In the genomic region with DNA sequence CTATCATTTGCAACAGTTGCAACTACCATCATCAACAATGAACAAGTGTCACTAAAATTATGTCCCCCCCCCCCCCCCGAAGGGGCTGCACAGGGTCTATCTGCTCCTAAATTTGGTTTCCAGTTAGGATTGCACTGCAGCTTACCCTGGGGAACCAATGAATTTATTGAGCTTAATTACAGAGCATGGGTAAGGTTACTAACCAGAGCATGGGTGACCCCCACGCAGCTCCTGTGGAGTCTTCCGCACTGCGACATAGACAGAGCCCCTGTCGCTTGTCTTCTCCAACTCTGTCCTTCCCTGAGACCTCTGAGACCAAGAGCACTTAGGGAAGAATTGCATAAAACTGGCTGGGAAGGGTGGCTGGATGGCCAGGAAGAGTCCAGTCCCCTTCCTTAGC, we compare ENCODE assay signal across 20 mouse cellular contexts. TPM values are rescaled to one million over a fixed set of nuclear protein-coding genes. Genes with fewer than 3 reads are reported as not detected.
DNase-seq lines count a peak whose midpoint lies in the region; ATAC-seq and TF ChIP-seq lines count a peak whose summit lies in the region.
"Had no signal": no experiment of that assay in that cellular context is flagged by ENCODE, and none has a peak within 500 bp of the region (broad histone marks: within the 10 kb centered on the region; RNA-seq: fewer than 3 reads in every experiment).

No protein-coding gene starts in this region.

- H3K4me2 ChIP-seq in forebrain, embryonic 11.5 days (ENCODE audit: low read depth, low read length, severe bottlenecking): no peak overlapping the region
- H3K4me2 ChIP-seq in forebrain, embryonic 15.5 days (replicated peaks): no peak overlapping the region
- H3K4me2 ChIP-seq in hindbrain, embryonic 12.5 days (replicated peaks): no peak overlapping the region
- no peak overlapping the region for H3K4me2 ChIP-seq in hindbrain, embryonic 13.5 days
- no peak overlapping the region for H3K4me2 ChIP-seq in kidney, postnatal 0 days (ENCODE audit: low read length)
- H3K4me2 ChIP-seq in forebrain, embryonic 13.5 days: no peak overlapping the region
- H3K4me2 ChIP-seq in lung, postnatal 0 days (replicated peaks; ENCODE audit: low read depth, low read length): no peak overlapping the region
- H3K4me2 ChIP-seq: embryonic facial prominence, embryonic 15.5 days; heart, embryonic 12.5 days; hindbrain, embryonic 15.5 days had no signal

- H3K9me3 ChIP-seq in forebrain, embryonic 11.5 days (ENCODE audit: control insufficient read depth, low read length): no peaks in the 10 kb centered on the region
- no peaks in the 10 kb centered on the region for H3K9me3 ChIP-seq in forebrain, embryonic 15.5 days
- H3K9me3 ChIP-seq in hindbrain, embryonic 12.5 days (replicated peaks): no peaks in the 10 kb centered on the region
- H3K9me3 ChIP-seq in hindbrain, embryonic 13.5 days: no peaks in the 10 kb centered on the region
- no peaks in the 10 kb centered on the region for H3K9me3 ChIP-seq in kidney, postnatal 0 days (replicated peaks; ENCODE audit: low read length)
- no peaks in the 10 kb centered on the region for H3K9me3 ChIP-seq in forebrain, embryonic 13.5 days (replicated peaks)
- H3K9me3 ChIP-seq in lung, postnatal 0 days (ENCODE audit: low read length): no peaks in the 10 kb centered on the region
- H3K9me3 ChIP-seq: embryonic facial prominence, embryonic 15.5 days; heart, embryonic 12.5 days; hindbrain, embryonic 15.5 days had no signal

- H3K9ac ChIP-seq in forebrain, embryonic 11.5 days (ENCODE audit: low read length): no peak overlapping the region
- H3K9ac ChIP-seq in forebrain, embryonic 15.5 days (replicated peaks): no peak overlapping the region
- no peak overlapping the region for H3K9ac ChIP-seq in hindbrain, embryonic 12.5 days
- no peak overlapping the region for H3K9ac ChIP-seq in hindbrain, embryonic 13.5 days
- no peak overlapping the region for H3K9ac ChIP-seq in kidney, postnatal 0 days (ENCODE audit: low read depth, low read length)
- no peak overlapping the region for H3K9ac ChIP-seq in forebrain, embryonic 13.5 days
- H3K9ac ChIP-seq in lung, postnatal 0 days (replicated peaks; ENCODE audit: low read depth): no peak overlapping the region
- H3K9ac ChIP-seq: embryonic facial prominence, embryonic 15.5 days; heart, embryonic 12.5 days; hindbrain, embryonic 15.5 days had no signal

- peak; percentile 47 for ATAC-seq in forebrain, embryonic 11.5 days (replicated peaks; ENCODE audit: low FRiP score)
- no peak for ATAC-seq in forebrain, embryonic 15.5 days (replicated peaks)
- peak; percentile 52; the same call in 1 of the 2 replicates for ATAC-seq in hindbrain, embryonic 12.5 days (ENCODE audit: low FRiP score)
- no peak for ATAC-seq in hindbrain, embryonic 13.5 days (ENCODE audit: low FRiP score)
- ATAC-seq in kidney, postnatal 0 days (replicated peaks; ENCODE audit: low FRiP score, low read depth): no peak
- ATAC-seq in forebrain, embryonic 13.5 days: peak; percentile 43; the same call in 1 of the 2 replicates
- ATAC-seq in lung, postnatal 0 days: no peak
- ATAC-seq: inflammation-experienced regulatory T-cells, adult 6 months had no signal

- 20% methylated on average over 5 of the region's 5 CpGs for WGBS in forebrain, embryonic 11.5 days
- 16% methylated on average over 5 of the region's 5 CpGs for WGBS in forebrain, embryonic 15.5 days
- 49% methylated on average over 5 of the region's 5 CpGs for WGBS in hindbrain, embryonic 12.5 days
- WGBS in hindbrain, embryonic 13.5 days: 39% methylated on average over 5 of the region's 5 CpGs
- 36% methylated on average over 5 of the region's 5 CpGs for WGBS in kidney, postnatal 0 days
- WGBS in forebrain, embryonic 13.5 days: 12% methylated on average over 5 of the region's 5 CpGs
- WGBS in lung, postnatal 0 days: 65% methylated on average over 5 of the region's 5 CpGs

- H3K4me3 ChIP-seq in forebrain, embryonic 11.5 days (ENCODE audit: low read depth, low read length): no peak overlapping the region
- H3K4me3 ChIP-seq in forebrain, embryonic 15.5 days: no peak overlapping the region
- H3K4me3 ChIP-seq in hindbrain, embryonic 12.5 days: no peak overlapping the region
- no peak overlapping the region for H3K4me3 ChIP-seq in hindbrain, embryonic 13.5 days
- H3K4me3 ChIP-seq in kidney, postnatal 0 days (replicated peaks; ENCODE audit: low read depth, low read length): no peak overlapping the region
- H3K4me3 ChIP-seq in forebrain, embryonic 13.5 days: no peak overlapping the region
- no peak overlapping the region for H3K4me3 ChIP-seq in lung, postnatal 0 days (ENCODE audit: low read depth, low read length)
- H3K4me3 ChIP-seq: embryonic facial prominence, embryonic 15.5 days; erythroblast, embryonic 14.5 days; gastrocnemius, adult 2 months; heart, embryonic 12.5 days; hindbrain, embryonic 15.5 days had no signal

- peak; percentile 54 for DNase-seq in forebrain, embryonic 11.5 days (ENCODE audit: low spot score)
- DNase-seq in kidney, postnatal 0 days (ENCODE audit: low spot score): peak; percentile 17
- DNase-seq in kidney, postnatal 10 days: no peak
- DNase-seq in lung, postnatal 0 days (ENCODE audit: low spot score): no peak
- DNase-seq: adrenal gland, postnatal 10 days; cerebellum, adult 11 months; cerebellum, adult 8-10 months; cerebellum, postnatal 14 days; embryo, embryonic 11 days; gastrocnemius, adult 2 months; gastrocnemius, postnatal 25 days had no signal

- no peak for TF ChIP-seq CTCF in kidney, postnatal 0 days (IDR thresholded peaks at IDR 0.05; ENCODE audit: low read depth)
- no peak for TF ChIP-seq CTCF in lung, postnatal 0 days (IDR thresholded peaks at IDR 0.05)

- H3K36me3 ChIP-seq in forebrain, embryonic 11.5 days (ENCODE audit: control insufficient read depth, insufficient read depth, low read length): no peaks in the 10 kb centered on the region
- H3K36me3 ChIP-seq in forebrain, embryonic 15.5 days: no peaks in the 10 kb centered on the region
- H3K36me3 ChIP-seq in hindbrain, embryonic 12.5 days: no peaks in the 10 kb centered on the region
- H3K36me3 ChIP-seq in hindbrain, embryonic 13.5 days: no peaks in the 10 kb centered on the region
- H3K36me3 ChIP-seq in kidney, postnatal 0 days (ENCODE audit: insufficient read depth, low read length): no peaks in the 10 kb centered on the region
- no peaks in the 10 kb centered on the region for H3K36me3 ChIP-seq in forebrain, embryonic 13.5 days (ENCODE audit: poor library complexity, severe bottlenecking)
- no peaks in the 10 kb centered on the region for H3K36me3 ChIP-seq in lung, postnatal 0 days (ENCODE audit: insufficient read depth, low read length)
- H3K36me3 ChIP-seq: embryonic facial prominence, embryonic 15.5 days; heart, embryonic 12.5 days; hindbrain, embryonic 15.5 days had no signal

- no peak for TF ChIP-seq EP300 in lung, postnatal 0 days (IDR thresholded peaks at IDR 0.05)

- no peak overlapping the region for H3K27ac ChIP-seq in forebrain, embryonic 11.5 days (ENCODE audit: low read depth, low read length)
- H3K27ac ChIP-seq in forebrain, embryonic 15.5 days (replicated peaks): no peak overlapping the region
- H3K27ac ChIP-seq in hindbrain, embryonic 12.5 days: no peak overlapping the region
- no peak overlapping the region for H3K27ac ChIP-seq in hindbrain, embryonic 13.5 days
- no peak overlapping the region for H3K27ac ChIP-seq in kidney, postnatal 0 days
- no peak overlapping the region for H3K27ac ChIP-seq in forebrain, embryonic 13.5 days
- H3K27ac ChIP-seq in lung, postnatal 0 days (ENCODE audit: low read length): no peak overlapping the region
- H3K27ac ChIP-seq: embryonic facial prominence, embryonic 15.5 days; gastrocnemius, adult 2 months; hindbrain, embryonic 15.5 days had no signal

- H3K4me1 ChIP-seq in forebrain, embryonic 11.5 days (replicated peaks; ENCODE audit: control insufficient read depth, insufficient read depth, low read length): peaks cover 2% of the 10 kb centered on the region; the same call in 1 of the 2 replicates
- H3K4me1 ChIP-seq in forebrain, embryonic 15.5 days: peaks cover 5% of the 10 kb centered on the region; the same call in 1 of the 2 replicates
- peaks cover 9% of the 10 kb centered on the region for H3K4me1 ChIP-seq in hindbrain, embryonic 12.5 days
- peaks cover 4% of the 10 kb centered on the region; the same call in 1 of the 2 replicates for H3K4me1 ChIP-seq in hindbrain, embryonic 13.5 days (replicated peaks)
- no peaks in the 10 kb centered on the region for H3K4me1 ChIP-seq in kidney, postnatal 0 days (replicated peaks; ENCODE audit: insufficient read depth, low read length)
- H3K4me1 ChIP-seq in forebrain, embryonic 13.5 days: peaks cover 14% of the 10 kb centered on the region
- H3K4me1 ChIP-seq in lung, postnatal 0 days (ENCODE audit: insufficient read depth, low read depth, low read length): no peaks in the 10 kb centered on the region
- H3K4me1 ChIP-seq: embryonic facial prominence, embryonic 15.5 days; heart, embryonic 12.5 days; hindbrain, embryonic 15.5 days had no signal

- H3K27me3 ChIP-seq in forebrain, embryonic 11.5 days (ENCODE audit: control insufficient read depth, insufficient read depth, low read length): no peaks in the 10 kb centered on the region
- no peaks in the 10 kb centered on the region for H3K27me3 ChIP-seq in forebrain, embryonic 15.5 days
- H3K27me3 ChIP-seq in hindbrain, embryonic 12.5 days: no peaks in the 10 kb centered on the region
- no peaks in the 10 kb centered on the region for H3K27me3 ChIP-seq in hindbrain, embryonic 13.5 days
- H3K27me3 ChIP-seq in kidney, postnatal 0 days (ENCODE audit: insufficient read depth, low read length): no peaks in the 10 kb centered on the region
- H3K27me3 ChIP-seq in forebrain, embryonic 13.5 days: no peaks in the 10 kb centered on the region
- no peaks in the 10 kb centered on the region for H3K27me3 ChIP-seq in lung, postnatal 0 days (replicated peaks; ENCODE audit: insufficient read depth, low read length)
- H3K27me3 ChIP-seq: embryonic facial prominence, embryonic 15.5 days; heart, embryonic 12.5 days; hindbrain, embryonic 15.5 days had no signal

RNA-seq across cellular contexts. Expression of a gene that starts 21.7 kb away (rescaled TPM):
- 35.6 and 36.4 TPM in 2 replicates for polyA plus RNA-seq in forebrain, embryonic 11.5 days (2014; fragmentation: Nextera tagmentation; extraction: Ambion mirVana)
- 37.3 and 38.6 TPM in 2 replicates for polyA plus RNA-seq in forebrain, embryonic 15.5 days (2015; fragmentation: Nextera tagmentation; extraction: Ambion mirVana)
- polyA plus RNA-seq in hindbrain, embryonic 12.5 days (2016; fragmentation: Nextera tagmentation; extraction: Ambion mirVana): 26.7 and 30.8 TPM in 2 replicates
- 29.1 and 32.9 TPM in 2 replicates for polyA plus RNA-seq in hindbrain, embryonic 13.5 days (2015; fragmentation: Nextera tagmentation; extraction: Ambion mirVana)
- polyA plus RNA-seq in kidney, postnatal 0 days (2015; fragmentation: Nextera tagmentation; extraction: Ambion mirVana): 29.4 and 31.8 TPM in 2 replicates
- 30.8 and 31.8 TPM in 2 replicates for polyA plus RNA-seq in forebrain, embryonic 13.5 days (2015; fragmentation: Nextera tagmentation; extraction: Ambion mirVana)
- 8.1 and 8.5 TPM in 2 replicates for polyA plus RNA-seq in lung, postnatal 0 days (2015; fragmentation: Nextera tagmentation; extraction: Ambion mirVana)
- polyA plus RNA-seq: erythroblast, embryonic 14.5 days had no signal

Comparison
In these comparisons a context has a peak if more than half of its experiments do, and no peak if none do; other contexts are left out.
1. ATAC-seq: peak in forebrain, embryonic 11.5 days (single experiment), hindbrain, embryonic 12.5 days (single experiment) and forebrain, embryonic 13.5 days (single experiment); none in forebrain, embryonic 15.5 days (single experiment), hindbrain, embryonic 13.5 days (single experiment), kidney, postnatal 0 days (single experiment) and lung, postnatal 0 days (single experiment).
2. DNase-seq: peak in forebrain, embryonic 11.5 days (single experiment) and kidney, postnatal 0 days (single experiment); none in kidney, postnatal 10 days (single experiment) and lung, postnatal 0 days (single experiment).